Mouse (Mus musculus) megakaryocyte, embryonic 14.5 days (primary cell): Measurements from ENCODE around the gene Prdm15. TPM values are rescaled to one million over a fixed set of nuclear protein-coding genes. Genes with fewer than 3 reads are reported as not detected.

Experiments used
- H3K27me3 ChIP-seq: replicated peaks from 2 replicates; pipeline ENCODE3; 2012; ENCODE audit warnings: inconsistent platforms
- H3K36me3 ChIP-seq: replicated peaks from 2 replicates; pipeline ENCODE3; 2012; ENCODE audit warnings: low read length, inconsistent platforms, mixed read lengths
- H3K4me1 ChIP-seq: 2 replicates; pipeline ENCODE4 v1.6.1; 2012; ENCODE audit warnings: inconsistent platforms
- H3K4me3 ChIP-seq: replicated peaks from 2 replicates; pipeline ENCODE3; 2012; ENCODE audit warnings: moderate library complexity, mild to moderate bottlenecking, inconsistent platforms
- H3K9me3 ChIP-seq: 2 replicates; pipeline ENCODE4 v1.6.1; 2012; ENCODE audit warnings: inconsistent platforms
- FLI1 ChIP-seq: IDR thresholded peaks from 2 replicates; pipeline ENCODE4 v1.6.1; 2012; ENCODE audit warnings: low read length, inconsistent platforms, mixed read lengths
- GATA1 ChIP-seq: IDR thresholded peaks from 3 replicates; pipeline ENCODE4 v1.6.1; 2012; ENCODE audit warnings: mixed read lengths, low read length, inconsistent platforms, borderline replicate concordance
- polyA plus RNA-seq: library from polyadenylated mRNA; stranded (reverse); fragments of >175 nt; gene quantifications from 2 replicates; pipeline ENCODE4 v1.2.3, GENCODE M21; 2012; ENCODE audit warnings: low replicate concordance; ENCODE audit not compliant: insufficient read depth

The Prdm15 gene
- 0.68 and 0.90 TPM in 2 replicates for polyA plus RNA-seq

DNA sequence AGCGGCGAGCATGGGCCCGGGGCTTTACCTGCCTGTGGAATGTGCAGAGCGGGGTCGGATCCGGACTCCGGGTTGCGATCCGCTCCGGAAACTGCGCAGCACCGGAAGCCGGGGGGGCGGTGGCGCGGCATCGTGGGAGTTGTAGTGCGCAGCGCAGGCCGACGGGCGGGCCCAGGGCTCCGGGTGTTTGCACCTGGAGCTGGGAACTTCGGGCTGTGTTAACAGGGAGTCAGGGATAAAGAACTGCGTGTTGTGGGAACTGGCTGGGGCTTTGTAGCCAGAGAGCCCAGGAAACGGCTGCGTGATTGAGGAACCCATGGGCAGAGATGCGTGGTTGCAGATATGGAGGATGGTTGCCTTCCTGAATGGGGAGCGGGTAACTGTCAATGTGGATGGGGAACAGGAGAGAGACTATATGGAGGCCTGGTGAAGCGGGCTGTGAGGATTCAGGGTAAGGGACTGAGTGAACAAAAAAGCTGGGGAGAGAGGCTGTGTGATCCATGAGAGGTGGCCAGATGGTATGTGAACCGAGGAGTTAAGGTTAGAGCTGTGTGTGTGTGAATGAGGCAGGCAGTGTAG lies at the start of gene Prdm15:
Prdm15 (minus strand) TSS at position 110 of the 579 bp plus-strand sequence.
- Histone ChIP-seq H3K36me3 (peaks cover 25% of the 10 kb centered on the region), H3K4me1 (peaks cover 72% of the 10 kb centered on the region), H3K27me3 (no peaks in the 10 kb centered on the region), H3K9me3 (no peaks in the 10 kb centered on the region), H3K4me3 (peak within 1 kb of the TSS; percentile 98)
- TF ChIP-seq FLI1 (peak; percentile 80; the same call in 1 of the 2 replicates), GATA1 (no peak)

DNA sequence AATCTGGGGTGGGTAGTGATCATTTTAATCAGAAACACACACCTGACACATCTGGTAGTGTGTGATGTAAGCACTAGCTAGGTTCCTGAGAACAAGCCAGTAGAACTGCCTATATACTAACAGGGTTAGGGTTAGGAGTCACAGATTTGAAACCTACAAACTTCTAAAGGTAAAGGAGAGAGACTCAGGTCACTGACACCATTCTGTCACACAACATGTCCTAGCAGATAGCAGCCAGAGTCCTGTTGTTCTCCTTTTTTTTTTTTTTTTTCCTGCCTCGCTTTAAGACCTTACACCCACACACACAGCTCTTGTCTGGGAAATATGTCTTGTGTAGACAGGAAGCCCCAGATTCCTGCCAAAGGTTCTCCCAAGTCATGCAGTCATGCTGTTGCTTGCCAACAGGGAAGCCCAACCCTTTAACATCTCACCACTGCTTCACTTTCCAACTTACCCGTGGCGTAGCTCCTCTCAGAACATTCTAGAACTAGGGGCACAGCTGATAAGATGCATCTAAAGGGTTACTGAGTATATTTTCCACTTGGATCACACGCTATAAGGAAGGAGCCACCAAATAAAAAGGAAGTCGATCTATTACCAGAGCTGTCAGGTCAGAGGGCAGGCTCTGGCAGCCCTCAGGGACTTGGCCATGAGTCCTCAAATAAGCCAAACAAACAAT lies 45.8 kb upstream of the Prdm15 start:
- no peak for TF ChIP-seq FLI1
- TF ChIP-seq GATA1, result no peak
- Histone ChIP-seq H3K36me3 (peaks cover 15% of the 10 kb centered on the region), H3K9me3 (no peaks in the 10 kb centered on the region), H3K4me3 (no peak overlapping the region), H3K27me3 (no peaks in the 10 kb centered on the region), H3K4me1 (peaks cover 14% of the 10 kb centered on the region)

- H3K4me1 ChIP-seq, result no peaks in the 10 kb centered on the region
- no peaks in the 10 kb centered on the region for H3K9me3 ChIP-seq
- TF ChIP-seq FLI1 (no peak), GATA1 (no peak)
- H3K36me3 ChIP-seq, result peaks cover 83% of the 10 kb centered on the region
- H3K4me3 ChIP-seq, result no peak overlapping the region
- H3K27me3 ChIP-seq, result no peaks in the 10 kb centered on the region
Observed at GRCm38 (mm10) chr16:97887762-97888161, 36.1 kb upstream of the Prdm15 start.

DNA sequence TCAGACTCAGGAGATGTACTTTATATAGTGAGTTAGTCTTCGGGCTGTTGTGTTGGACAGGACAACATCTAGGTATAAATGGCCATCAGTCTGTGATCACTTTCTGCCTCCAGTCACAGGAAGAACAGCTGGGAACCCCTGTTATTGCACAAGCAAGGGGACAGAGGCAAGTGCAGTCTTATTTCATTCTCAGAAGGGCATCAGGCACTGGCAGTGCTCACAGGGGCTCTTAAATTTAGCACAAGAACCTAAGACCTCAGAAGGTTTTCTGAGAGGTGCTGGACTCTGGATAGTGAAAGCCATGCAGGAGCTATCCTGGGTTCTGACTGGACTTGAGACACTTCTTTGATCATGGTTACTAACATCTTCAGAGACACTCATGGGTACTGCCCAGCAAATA lies 32.0 kb upstream of the Prdm15 start:
- H3K9me3 ChIP-seq, result no peaks in the 10 kb centered on the region
- H3K36me3 ChIP-seq, result peaks cover 83% of the 10 kb centered on the region
- TF ChIP-seq FLI1 (no peak), GATA1 (no peak)
- no peaks in the 10 kb centered on the region for H3K4me1 ChIP-seq
- H3K4me3 ChIP-seq, result no peak overlapping the region
- H3K27me3 ChIP-seq, result no peaks in the 10 kb centered on the region

DNA sequence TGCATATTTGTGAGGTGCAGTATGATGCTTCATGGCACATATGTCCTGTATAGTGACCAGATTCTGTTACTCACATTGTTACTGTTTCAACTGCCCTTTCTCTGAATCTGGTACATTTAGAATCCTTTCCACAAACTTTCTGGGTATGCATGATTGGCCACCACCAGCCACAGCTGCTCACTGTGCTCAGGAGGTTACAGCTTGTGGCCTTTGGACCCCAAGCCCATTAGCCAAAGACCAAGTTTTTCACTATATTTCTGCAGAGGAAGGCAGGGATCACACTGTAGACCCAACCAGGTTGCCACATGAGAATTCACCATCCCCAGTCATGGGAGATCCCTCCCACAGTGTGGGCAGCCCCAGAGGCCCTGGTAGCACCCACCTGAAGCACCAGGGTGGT lies 31.2 kb upstream of the Prdm15 start:
- H3K36me3 ChIP-seq, result peaks cover 83% of the 10 kb centered on the region
- no peaks in the 10 kb centered on the region for H3K9me3 ChIP-seq
- TF ChIP-seq GATA1 (no peak), FLI1 (no peak)

DNA sequence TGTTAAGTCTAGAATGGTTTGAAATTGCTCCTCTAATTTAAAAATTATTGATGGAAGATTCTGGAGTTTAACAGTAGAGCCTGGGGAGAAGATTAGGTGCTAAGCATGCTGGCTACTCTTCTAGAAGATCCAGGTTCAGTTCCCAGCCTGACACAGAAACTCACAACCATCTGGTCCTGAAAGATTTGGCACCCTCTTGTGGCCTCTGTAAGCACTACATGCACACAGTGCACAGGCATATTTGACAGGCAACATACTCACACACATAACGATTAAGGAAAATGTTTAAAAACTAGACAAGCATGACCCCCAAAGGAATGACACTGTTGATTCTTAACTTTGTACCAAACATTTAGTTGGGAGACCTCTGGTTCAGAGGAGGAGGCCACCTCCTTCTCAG lies 27.5 kb upstream of the Prdm15 start:
- no peak for TF ChIP-seq FLI1
- no peak for TF ChIP-seq GATA1
- H3K27me3 ChIP-seq, result no peaks in the 10 kb centered on the region
- H3K4me1 ChIP-seq, result no peaks in the 10 kb centered on the region
- no peak overlapping the region for H3K4me3 ChIP-seq
- H3K36me3 ChIP-seq, result peaks cover 85% of the 10 kb centered on the region
- H3K9me3 ChIP-seq, result no peaks in the 10 kb centered on the region

More for the DNA sequence above, 31.2 kb upstream of the Prdm15 start:
- Histone ChIP-seq H3K4me3 (no peak overlapping the region), H3K4me1 (no peaks in the 10 kb centered on the region), H3K27me3 (no peaks in the 10 kb centered on the region)

DNA sequence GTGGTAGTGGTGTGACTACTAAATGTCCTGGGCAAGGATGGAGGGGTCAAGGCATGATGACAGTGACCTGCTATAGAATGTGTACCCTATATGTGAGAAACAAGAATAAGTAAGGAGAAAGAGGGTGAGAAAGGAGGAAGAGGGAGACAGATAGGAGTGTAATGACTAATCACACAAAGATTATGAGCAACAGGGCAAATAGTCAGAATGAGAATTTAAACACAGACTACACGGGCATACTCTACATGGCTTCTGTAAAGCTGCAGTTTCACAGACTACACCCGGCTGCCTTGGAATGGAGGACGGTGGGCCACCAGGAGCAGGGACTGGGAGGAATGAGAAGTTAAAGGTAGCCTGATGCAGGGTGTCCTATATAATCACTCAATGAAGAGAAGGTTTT lies 25.9 kb upstream of the Prdm15 start:
- H3K27me3 ChIP-seq, result no peaks in the 10 kb centered on the region
- H3K36me3 ChIP-seq, result peaks cover 85% of the 10 kb centered on the region
- H3K9me3 ChIP-seq, result no peaks in the 10 kb centered on the region
- no peaks in the 10 kb centered on the region for H3K4me1 ChIP-seq
- no peak for TF ChIP-seq FLI1
- TF ChIP-seq GATA1, result no peak
- H3K4me3 ChIP-seq, result no peak overlapping the region

GRCm38 (mm10) chr16:97875101-97875500 lies 23.5 kb upstream of the Prdm15 start:
- TF ChIP-seq GATA1, result no peak
- no peak for TF ChIP-seq FLI1
- Histone ChIP-seq H3K4me3 (no peak overlapping the region), H3K27me3 (no peaks in the 10 kb centered on the region), H3K4me1 (no peaks in the 10 kb centered on the region), H3K9me3 (no peaks in the 10 kb centered on the region), H3K36me3 (peaks cover 78% of the 10 kb centered on the region)

- H3K4me3 ChIP-seq, result no peak overlapping the region
- no peaks in the 10 kb centered on the region for H3K27me3 ChIP-seq
- H3K36me3 ChIP-seq, result peaks cover 79% of the 10 kb centered on the region
- no peaks in the 10 kb centered on the region for H3K4me1 ChIP-seq
- no peak for TF ChIP-seq FLI1
- TF ChIP-seq GATA1, result no peak
- no peaks in the 10 kb centered on the region for H3K9me3 ChIP-seq
Observed at GRCm38 (mm10) chr16:97874376-97874775, 22.7 kb upstream of the Prdm15 start.

DNA sequence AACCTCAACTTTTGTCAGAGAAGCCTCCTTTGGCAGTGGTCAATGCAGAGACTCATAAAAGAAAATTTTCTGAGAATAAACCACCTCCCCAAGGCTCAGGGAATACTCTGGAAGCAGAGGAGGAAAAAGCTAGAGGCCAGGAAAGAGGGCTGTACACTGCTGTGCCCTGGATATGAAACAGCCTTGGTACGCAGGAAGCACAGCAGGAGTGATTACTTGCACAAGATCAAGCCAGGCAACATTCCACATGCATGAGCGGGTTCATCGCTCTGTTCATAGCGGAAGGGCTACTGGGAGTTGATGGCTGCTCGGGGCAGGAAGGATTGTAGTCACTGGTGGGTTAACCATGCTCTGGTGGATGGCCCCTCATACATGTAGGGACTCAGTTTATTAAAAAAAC lies 21.0 kb upstream of the Prdm15 start:
- peaks cover 87% of the 10 kb centered on the region for H3K36me3 ChIP-seq
- H3K9me3 ChIP-seq, result no peaks in the 10 kb centered on the region
- H3K4me1 ChIP-seq, result no peaks in the 10 kb centered on the region
- no peaks in the 10 kb centered on the region for H3K27me3 ChIP-seq
- H3K4me3 ChIP-seq, result no peak overlapping the region
- TF ChIP-seq GATA1, result no peak
- no peak for TF ChIP-seq FLI1
